Mouse (Mus musculus): ENCODE measurements around the gene Pck1. TPM values are rescaled to one million over a fixed set of nuclear protein-coding genes. Genes with fewer than 3 reads are reported as not detected.

Gene Pck1
- polyA plus RNA-seq, 1 experiment from 2014 or later: not detected

DNA sequence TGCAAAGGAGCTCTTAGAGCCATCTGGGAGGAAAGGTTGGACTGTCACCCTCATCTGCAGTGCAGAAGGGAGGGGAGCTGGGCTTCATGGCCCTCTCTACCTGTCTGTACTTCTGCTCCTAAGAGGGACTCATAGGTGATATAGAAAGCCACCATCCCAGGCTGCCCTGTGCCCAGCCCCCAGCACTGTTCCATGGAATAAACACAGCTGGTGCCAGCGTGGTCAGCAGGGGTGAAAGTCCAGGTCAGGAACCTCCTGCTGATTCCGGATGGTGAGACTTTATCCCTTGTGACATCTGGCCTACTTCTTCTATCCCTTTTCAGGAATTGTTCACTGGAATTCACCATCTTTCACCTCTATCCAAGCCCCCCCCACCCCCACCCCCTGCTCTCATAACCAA is 17.2 kb downstream of the Pck1 start:
- WGBS: 49% methylated on average over 2 of the region's 2 CpGs

DNA sequence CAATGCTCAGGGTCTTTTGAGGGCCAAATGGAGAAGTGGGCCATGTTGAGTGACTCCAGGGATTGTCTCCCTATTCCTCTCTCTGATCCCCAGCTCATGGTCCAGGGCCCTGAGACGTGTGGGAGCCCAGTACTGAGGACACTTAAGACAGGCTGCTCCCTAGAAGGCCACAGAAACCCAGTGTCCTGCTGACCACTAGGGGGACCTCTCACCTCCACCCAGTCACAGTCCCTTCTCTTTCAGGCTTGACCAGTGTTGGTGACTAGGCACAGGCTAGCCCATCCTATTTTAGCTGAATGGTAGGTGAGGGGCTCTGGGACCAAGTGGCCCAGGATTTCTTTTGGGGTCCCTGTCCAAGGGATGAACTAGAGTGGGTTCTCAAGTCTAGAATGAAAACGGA is 17.9 kb downstream of the Pck1 start:
- Histone ChIP-seq H3K9me3 (ENCODE audit: control insufficient read depth, low read length) (no peaks in the 10 kb centered on the region), H3K27ac (ENCODE audit: low read length) (no peak overlapping the region), H3K4me1 (replicated peaks; ENCODE audit: control insufficient read depth, insufficient read depth, low read length) (peaks cover 18% of the 10 kb centered on the region), H3K9ac (ENCODE audit: low read length) (no peak overlapping the region), H3K36me3 (ENCODE audit: control insufficient read depth, insufficient read depth, low read length) (no peaks in the 10 kb centered on the region), H3K27me3 (ENCODE audit: control insufficient read depth, insufficient read depth, low read depth, low read length) (peaks cover 18% of the 10 kb centered on the region), H3K4me2 (ENCODE audit: low read depth, low read length) (no peak overlapping the region), H3K4me3 (ENCODE audit: low read length) (no peak overlapping the region)
- no peak for ATAC-seq (ENCODE audit: low read depth)
- 36% methylated on average over 2 of the region's 2 CpGs for WGBS

More for the DNA sequence above, 17.2 kb downstream of the Pck1 start:
- Histone ChIP-seq H3K9me3 (ENCODE audit: control insufficient read depth, low read length) (no peaks in the 10 kb centered on the region), H3K36me3 (ENCODE audit: control insufficient read depth, insufficient read depth, low read length) (no peaks in the 10 kb centered on the region), H3K9ac (ENCODE audit: low read length) (no peak overlapping the region), H3K4me1 (replicated peaks; ENCODE audit: control insufficient read depth, insufficient read depth, low read length) (peaks cover 18% of the 10 kb centered on the region), H3K4me2 (ENCODE audit: low read depth, low read length) (no peak overlapping the region), H3K27ac (ENCODE audit: low read length) (no peak overlapping the region), H3K4me3 (ENCODE audit: low read length) (no peak overlapping the region), H3K27me3 (ENCODE audit: control insufficient read depth, insufficient read depth, low read depth, low read length) (peaks cover 18% of the 10 kb centered on the region)
- ATAC-seq (ENCODE audit: low read depth): no peak

DNA sequence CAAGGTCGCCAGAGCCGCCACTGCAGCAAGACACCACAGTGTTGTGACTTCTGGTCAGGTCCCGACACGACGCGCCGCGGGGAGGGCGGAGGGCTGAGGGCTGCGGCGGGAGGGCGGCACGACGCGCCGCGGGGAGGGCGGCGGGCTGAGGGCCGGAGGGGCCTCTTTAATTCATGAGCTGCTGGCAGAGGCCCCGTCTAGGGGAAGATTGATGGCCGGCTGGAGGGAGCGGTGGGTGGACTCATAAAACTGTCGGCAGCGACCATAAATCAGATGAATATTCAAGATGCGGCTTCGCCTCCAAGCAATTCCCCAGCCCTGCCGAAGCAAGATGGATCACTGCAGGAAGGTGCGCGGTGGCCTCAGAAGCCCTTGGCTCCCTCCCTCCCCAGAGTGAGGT is 18.6 kb downstream of the Pck1 start:
- Histone ChIP-seq H3K4me1 (replicated peaks; ENCODE audit: control insufficient read depth, insufficient read depth, low read length) (peaks cover 18% of the 10 kb centered on the region), H3K4me3 (ENCODE audit: low read length) (peak overlapping the region; percentile 28), H3K27ac (ENCODE audit: low read length) (no peak overlapping the region), H3K27me3 (ENCODE audit: control insufficient read depth, insufficient read depth, low read depth, low read length) (peaks cover 18% of the 10 kb centered on the region), H3K36me3 (ENCODE audit: control insufficient read depth, insufficient read depth, low read length) (no peaks in the 10 kb centered on the region), H3K9me3 (ENCODE audit: control insufficient read depth, low read length) (no peaks in the 10 kb centered on the region), H3K9ac (ENCODE audit: low read length) (no peak overlapping the region), H3K4me2 (ENCODE audit: low read depth, low read length) (peak overlapping the region; percentile 55)
- peak; percentile 10; the same call in 1 of the 2 replicates for ATAC-seq (ENCODE audit: low read depth)
- 2% methylated on average over 23 of the region's 30 CpGs for WGBS

DNA sequence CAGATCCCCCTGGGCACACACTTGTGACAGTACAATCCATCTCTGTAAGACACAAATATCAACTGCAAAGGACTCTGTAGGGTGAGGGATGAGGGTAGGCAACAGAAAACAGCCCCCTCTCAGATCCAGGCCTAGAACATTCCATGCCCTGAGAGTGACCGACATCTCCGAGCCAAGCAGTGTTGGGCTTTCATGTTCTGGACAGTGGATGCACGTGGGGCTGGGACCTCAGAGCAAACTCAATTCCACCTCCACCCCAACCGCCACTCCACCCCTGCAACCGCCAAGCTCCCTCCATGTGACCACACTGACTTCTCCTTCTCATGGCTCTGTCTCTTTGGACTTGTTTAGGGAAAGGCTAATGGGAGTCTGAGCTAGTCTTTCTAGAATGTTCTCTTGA is 19.1 kb downstream of the Pck1 start:
- H3K9me3 ChIP-seq (ENCODE audit: control insufficient read depth, low read length): no peaks in the 10 kb centered on the region
- H3K9ac ChIP-seq (ENCODE audit: low read length): no peak overlapping the region
- ATAC-seq (ENCODE audit: low read depth): no peak
- no peaks in the 10 kb centered on the region for H3K36me3 ChIP-seq (ENCODE audit: control insufficient read depth, insufficient read depth, low read length)
- H3K4me1 ChIP-seq (replicated peaks; ENCODE audit: control insufficient read depth, insufficient read depth, low read length): peaks cover 18% of the 10 kb centered on the region
- no peak overlapping the region for H3K4me3 ChIP-seq (ENCODE audit: low read length)
- H3K4me2 ChIP-seq (ENCODE audit: low read depth, low read length): peak overlapping the region; percentile 55
- peaks cover 18% of the 10 kb centered on the region for H3K27me3 ChIP-seq (ENCODE audit: control insufficient read depth, insufficient read depth, low read depth, low read length)
- 52% methylated on average over 5 of the region's 5 CpGs for WGBS
- H3K27ac ChIP-seq (ENCODE audit: low read length): no peak overlapping the region

DNA sequence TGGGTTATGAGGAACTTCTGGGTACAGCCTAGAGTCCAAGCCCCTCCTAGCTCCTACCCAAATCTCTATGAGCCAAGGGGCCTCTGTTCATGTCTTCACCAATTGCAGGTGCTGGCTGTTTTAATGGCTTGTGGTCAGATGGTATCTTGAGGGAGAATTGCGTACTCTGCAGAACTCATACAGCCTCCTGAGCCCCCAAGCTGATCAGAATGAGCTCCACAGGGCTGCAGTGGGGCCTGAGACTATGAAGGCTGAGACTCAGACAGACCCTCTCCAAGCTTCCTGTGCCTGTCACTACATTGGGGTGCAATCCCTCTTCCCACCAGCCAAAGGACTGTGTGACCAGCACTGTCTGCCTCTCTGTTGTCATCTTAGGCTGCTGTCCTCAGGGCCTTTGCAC is 19.5 kb downstream of the Pck1 start:
- no peak for ATAC-seq (ENCODE audit: low read depth)
- 100% methylated on average over 1 of the region's 1 CpGs for WGBS
- H3K9ac ChIP-seq (ENCODE audit: low read length): no peak overlapping the region
- no peak overlapping the region for H3K4me3 ChIP-seq (ENCODE audit: low read length)
- peaks cover 18% of the 10 kb centered on the region for H3K27me3 ChIP-seq (ENCODE audit: control insufficient read depth, insufficient read depth, low read depth, low read length)
- H3K4me2 ChIP-seq (ENCODE audit: low read depth, low read length): no peak overlapping the region
- H3K4me1 ChIP-seq (replicated peaks; ENCODE audit: control insufficient read depth, insufficient read depth, low read length): peaks cover 18% of the 10 kb centered on the region
- no peaks in the 10 kb centered on the region for H3K36me3 ChIP-seq (ENCODE audit: control insufficient read depth, insufficient read depth, low read length)
- H3K27ac ChIP-seq (ENCODE audit: low read length): no peak overlapping the region
- no peaks in the 10 kb centered on the region for H3K9me3 ChIP-seq (ENCODE audit: control insufficient read depth, low read length)

DNA sequence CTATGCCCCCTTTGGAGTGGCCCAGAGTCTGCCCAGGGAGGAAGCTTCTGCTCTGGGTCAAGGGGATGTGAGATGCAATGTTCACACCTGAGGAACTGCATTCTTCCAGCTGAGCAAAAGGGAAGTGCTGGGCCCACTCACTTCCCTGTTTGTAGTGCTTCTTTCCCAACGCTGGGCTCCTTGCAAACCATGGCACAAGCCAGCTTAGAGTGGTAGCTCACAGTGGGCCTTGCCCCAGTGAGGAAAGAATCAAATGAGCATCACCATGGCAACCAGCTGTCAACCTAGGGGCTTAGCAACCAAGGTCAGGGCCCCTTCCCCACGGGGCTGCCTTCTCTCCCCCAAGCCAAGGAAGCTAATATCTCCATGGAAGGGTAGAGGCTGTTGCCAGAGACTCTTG is 20.2 kb downstream of the Pck1 start:
- H3K4me3 ChIP-seq (ENCODE audit: low read length): 0 out of 2 replicates have a peak overlapping the region, but pooled peaks have one; percentile 35
- WGBS: 20% methylated on average over 2 of the region's 2 CpGs
- H3K4me2 ChIP-seq (ENCODE audit: low read depth, low read length): peak overlapping the region; percentile 42
- peak overlapping the region; percentile 89 for H3K27ac ChIP-seq (ENCODE audit: low read length)
- no peaks in the 10 kb centered on the region for H3K9me3 ChIP-seq (ENCODE audit: control insufficient read depth, low read length)
- H3K36me3 ChIP-seq (ENCODE audit: control insufficient read depth, insufficient read depth, low read length): no peaks in the 10 kb centered on the region
- peaks cover 18% of the 10 kb centered on the region for H3K4me1 ChIP-seq (replicated peaks; ENCODE audit: control insufficient read depth, insufficient read depth, low read length)
- no peak overlapping the region for H3K9ac ChIP-seq (ENCODE audit: low read length)
- peaks cover 18% of the 10 kb centered on the region for H3K27me3 ChIP-seq (ENCODE audit: control insufficient read depth, insufficient read depth, low read depth, low read length)
- ATAC-seq (ENCODE audit: low read depth): no peak

DNA sequence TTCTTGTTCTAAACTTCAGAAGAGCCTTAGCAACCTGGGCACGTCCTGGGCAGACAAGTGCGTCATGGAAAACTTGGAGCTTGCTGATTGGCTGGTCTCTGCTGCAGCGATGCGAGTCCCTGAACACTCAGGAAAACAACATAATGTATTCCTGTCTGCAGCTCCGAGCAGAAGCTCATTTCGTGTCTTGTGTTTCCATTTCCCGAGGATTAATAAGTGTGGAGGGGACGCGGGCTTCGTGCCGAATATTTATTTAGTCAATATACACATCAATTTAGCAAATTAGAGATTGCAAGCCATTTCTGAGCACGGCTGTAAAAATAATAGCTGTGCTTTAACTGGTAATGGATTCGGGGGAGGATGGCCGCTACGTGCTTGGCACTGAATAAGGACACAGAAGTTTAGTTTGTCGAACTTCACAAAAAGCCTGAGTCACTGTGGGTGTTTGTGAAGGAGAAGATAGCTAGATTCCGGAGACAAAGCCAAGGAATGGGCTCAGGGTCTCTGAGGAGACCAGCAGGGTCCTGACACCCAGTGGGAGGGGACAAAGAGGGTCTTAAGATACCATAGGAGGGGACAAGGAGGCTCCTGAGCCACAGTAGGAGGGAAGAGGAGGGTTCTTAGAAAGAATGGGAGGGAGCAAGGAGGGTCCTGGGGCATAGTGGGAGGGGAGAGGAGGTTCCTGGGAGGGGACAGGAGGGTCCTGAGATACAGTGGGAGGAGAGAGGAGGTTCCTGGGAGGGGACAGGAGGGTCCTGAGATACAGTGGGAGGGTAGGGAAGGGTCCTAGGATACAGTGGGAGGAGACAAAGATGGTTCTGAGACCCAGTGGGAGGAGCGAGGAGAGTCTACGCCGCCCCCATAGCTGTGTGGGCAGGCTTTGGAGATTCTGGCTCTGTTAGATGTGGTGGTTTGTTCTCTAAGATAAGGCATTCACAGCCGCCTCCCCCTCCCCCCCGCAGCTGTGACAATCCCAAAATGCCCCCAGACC is 21.0 kb downstream of the Pck1 start:
- Histone ChIP-seq H3K27ac (ENCODE audit: low read length) (peak overlapping the region; percentile 89), H3K9ac (ENCODE audit: low read length) (peak overlapping the region; percentile 44), H3K9me3 (ENCODE audit: control insufficient read depth, low read length) (no peaks in the 10 kb centered on the region), H3K4me1 (replicated peaks; ENCODE audit: control insufficient read depth, insufficient read depth, low read length) (peaks cover 18% of the 10 kb centered on the region), H3K36me3 (ENCODE audit: control insufficient read depth, insufficient read depth, low read length) (no peaks in the 10 kb centered on the region), H3K27me3 (ENCODE audit: control insufficient read depth, insufficient read depth, low read depth, low read length) (peaks cover 18% of the 10 kb centered on the region), H3K4me3 (ENCODE audit: low read length) (peak overlapping the region; percentile 35), H3K4me2 (ENCODE audit: low read depth, low read length) (peak overlapping the region; percentile 42)
- 3% methylated on average over 22 of the region's 22 CpGs for WGBS
- peak; percentile 90 for ATAC-seq (ENCODE audit: low read depth)

DNA sequence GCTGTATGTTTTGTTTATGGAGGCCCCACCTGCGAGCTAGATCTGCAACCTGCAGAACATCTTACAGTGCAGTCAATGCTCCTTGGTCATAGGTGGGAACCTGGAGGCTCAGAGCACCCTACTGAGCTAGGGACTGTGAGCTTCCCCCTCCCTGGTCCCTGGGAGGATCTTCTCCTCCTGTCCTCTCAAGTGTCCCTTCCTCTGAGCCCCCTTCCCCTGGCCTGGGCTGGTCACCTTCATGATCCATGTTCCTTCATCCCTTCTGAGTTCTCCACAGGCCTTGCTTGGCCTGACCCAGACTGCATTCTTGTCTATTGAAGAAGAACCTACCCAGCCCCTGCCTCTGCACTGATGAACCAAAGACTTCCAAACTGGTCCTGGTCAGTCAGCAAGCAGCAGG is 21.7 kb downstream of the Pck1 start:
- Histone ChIP-seq H3K4me3 (ENCODE audit: low read length) (no peak overlapping the region), H3K9me3 (ENCODE audit: control insufficient read depth, low read length) (no peaks in the 10 kb centered on the region), H3K27me3 (ENCODE audit: control insufficient read depth, insufficient read depth, low read depth, low read length) (peaks cover 18% of the 10 kb centered on the region), H3K36me3 (ENCODE audit: control insufficient read depth, insufficient read depth, low read length) (no peaks in the 10 kb centered on the region), H3K27ac (ENCODE audit: low read length) (peak overlapping the region; percentile 89), H3K4me1 (replicated peaks; ENCODE audit: control insufficient read depth, insufficient read depth, low read length) (peaks cover 18% of the 10 kb centered on the region), H3K4me2 (ENCODE audit: low read depth, low read length) (peak overlapping the region; percentile 42), H3K9ac (ENCODE audit: low read length) (0 out of 2 replicates have a peak overlapping the region, but pooled peaks have one; percentile 21)
- no peak for ATAC-seq (ENCODE audit: low read depth)
- 45% methylated on average over 1 of the region's 1 CpGs for WGBS

DNA sequence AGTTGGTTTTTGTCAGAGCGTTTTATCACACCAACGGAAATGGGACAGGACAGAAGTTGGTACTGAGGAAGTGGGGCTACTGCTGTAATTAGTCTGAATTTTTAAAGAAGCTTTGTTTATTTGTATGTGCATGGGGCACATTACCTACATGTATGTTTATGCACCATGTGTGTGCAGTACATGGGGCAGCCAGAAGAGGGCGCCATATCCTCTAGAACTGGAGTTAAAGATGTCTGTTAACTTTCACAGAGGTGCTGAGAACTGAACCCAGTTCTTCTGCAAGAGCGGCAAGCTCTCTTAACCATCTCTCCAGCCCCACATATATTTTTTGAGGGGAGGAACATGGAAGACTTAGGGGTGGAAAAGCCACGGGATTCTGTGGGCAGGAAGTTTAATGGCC is 22.9 kb downstream of the Pck1 start:
- H3K27me3 ChIP-seq (ENCODE audit: control insufficient read depth, insufficient read depth, low read depth, low read length): peaks cover 14% of the 10 kb centered on the region

More for the DNA sequence above, 22.9 kb downstream of the Pck1 start:
- no peak overlapping the region for H3K9ac ChIP-seq (ENCODE audit: low read length)
- H3K27ac ChIP-seq (ENCODE audit: low read length): no peak overlapping the region
- no peak overlapping the region for H3K4me3 ChIP-seq (ENCODE audit: low read length)
- WGBS: 87% methylated on average over 5 of the region's 5 CpGs
- no peaks in the 10 kb centered on the region for H3K36me3 ChIP-seq (ENCODE audit: control insufficient read depth, insufficient read depth, low read length)
- no peak for ATAC-seq (ENCODE audit: low read depth)
- H3K9me3 ChIP-seq (ENCODE audit: control insufficient read depth, low read length): no peaks in the 10 kb centered on the region
- peaks cover 18% of the 10 kb centered on the region for H3K4me1 ChIP-seq (replicated peaks; ENCODE audit: control insufficient read depth, insufficient read depth, low read length)
- no peak overlapping the region for H3K4me2 ChIP-seq (ENCODE audit: low read depth, low read length)
